Mouse (Mus musculus): ENCODE data around the gene Rab33b.

Rab33b gene

DNA sequence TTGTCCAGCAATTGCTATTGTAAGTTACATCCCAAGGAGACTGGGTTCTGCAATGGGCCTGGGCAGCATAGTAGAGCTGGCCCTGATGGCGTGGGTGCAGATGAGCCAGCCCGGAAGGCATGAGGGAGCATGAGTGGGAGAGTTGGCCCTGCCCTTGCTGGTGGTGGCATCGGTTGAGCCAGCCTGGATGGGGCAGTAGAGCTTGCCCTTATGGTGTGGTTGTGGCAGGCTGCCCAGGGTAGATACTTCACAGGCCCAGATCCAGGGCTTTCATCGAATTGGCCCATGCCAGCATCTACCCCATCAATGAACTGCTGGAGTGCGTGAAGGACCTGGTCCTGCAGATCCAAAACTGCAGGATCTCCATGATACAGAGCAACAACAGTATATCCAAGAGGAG is 28.3 kb downstream of the Rab33b start:
- DNase-seq (ENCODE audit: low read depth, low spot score): no peak

GRCm38 (mm10) chr3:51517467-51517866 is 33.7 kb downstream of the Rab33b start:
- DNase-seq (ENCODE audit: low read depth, low spot score): no peak

DNA sequence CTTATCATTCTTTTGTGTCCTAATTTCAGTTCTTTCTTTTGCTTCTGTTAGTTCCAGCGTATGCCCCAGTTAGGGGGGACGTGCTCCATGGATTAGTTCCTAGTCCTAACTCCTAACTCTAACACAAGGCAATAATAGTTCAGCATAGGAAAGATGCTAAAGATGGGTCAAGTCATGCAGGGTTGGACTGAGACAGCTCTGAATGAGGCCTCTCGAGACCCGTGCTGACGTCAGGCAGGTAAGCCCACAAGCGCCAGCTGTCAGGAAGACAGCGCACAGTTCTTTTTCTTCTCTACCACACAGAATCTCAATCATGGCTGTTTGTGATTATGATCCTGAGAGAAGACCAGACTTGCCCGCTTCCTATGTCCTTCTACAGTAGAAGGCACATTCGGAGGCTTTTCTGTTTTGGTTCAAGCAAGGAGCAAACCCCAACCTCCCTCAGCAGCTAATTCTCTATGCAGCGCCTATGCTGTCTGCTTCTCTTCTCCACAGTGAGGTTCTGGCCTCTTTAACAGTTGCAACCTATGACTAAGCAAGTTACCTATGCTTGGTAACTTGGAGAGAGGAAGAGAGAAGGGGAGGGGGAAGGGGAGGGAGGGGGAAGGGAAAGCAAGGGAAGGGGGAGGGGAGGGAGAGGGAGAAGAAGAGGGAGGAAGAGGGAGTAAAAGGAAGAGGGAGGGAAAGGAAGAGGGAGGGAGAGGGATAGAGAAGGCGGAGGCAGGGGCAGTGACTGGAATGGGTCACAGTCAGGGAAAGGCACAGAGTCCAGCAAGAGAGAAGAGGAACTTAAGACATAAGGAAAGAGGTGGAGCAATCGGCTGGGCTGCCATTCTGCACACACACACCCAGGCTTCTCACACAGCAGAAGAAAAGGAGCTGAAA is 34.4 kb downstream of the Rab33b start:
- no peak for DNase-seq (ENCODE audit: low read depth, low spot score)

- no peak for DNase-seq (ENCODE audit: low read depth, low spot score)
These were observed 35.0 kb downstream of the Rab33b start for GRCm38 (mm10) chr3:51518763-51519121.

DNA sequence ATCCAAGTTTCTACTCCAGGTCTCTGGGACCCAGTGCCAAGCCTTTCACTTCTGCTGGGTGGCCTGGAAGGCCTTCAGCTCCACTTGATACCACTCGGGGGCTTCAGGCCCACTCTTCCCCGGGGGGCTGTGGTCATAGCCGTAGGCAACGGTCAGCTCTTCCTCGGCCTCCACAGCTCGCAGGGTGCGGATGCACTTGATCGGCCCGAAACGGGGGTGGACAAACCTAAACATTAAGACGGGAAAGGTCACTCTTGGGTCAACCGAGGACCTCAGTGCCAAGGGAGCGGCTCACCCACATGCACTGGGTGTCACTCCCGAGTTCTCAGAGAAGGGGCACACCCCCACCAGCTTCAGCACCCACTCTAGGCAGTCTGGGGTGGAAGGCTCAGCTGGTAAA is 37.5 kb downstream of the Rab33b start:
- DNase-seq (ENCODE audit: low read depth, low spot score): no peak

DNA sequence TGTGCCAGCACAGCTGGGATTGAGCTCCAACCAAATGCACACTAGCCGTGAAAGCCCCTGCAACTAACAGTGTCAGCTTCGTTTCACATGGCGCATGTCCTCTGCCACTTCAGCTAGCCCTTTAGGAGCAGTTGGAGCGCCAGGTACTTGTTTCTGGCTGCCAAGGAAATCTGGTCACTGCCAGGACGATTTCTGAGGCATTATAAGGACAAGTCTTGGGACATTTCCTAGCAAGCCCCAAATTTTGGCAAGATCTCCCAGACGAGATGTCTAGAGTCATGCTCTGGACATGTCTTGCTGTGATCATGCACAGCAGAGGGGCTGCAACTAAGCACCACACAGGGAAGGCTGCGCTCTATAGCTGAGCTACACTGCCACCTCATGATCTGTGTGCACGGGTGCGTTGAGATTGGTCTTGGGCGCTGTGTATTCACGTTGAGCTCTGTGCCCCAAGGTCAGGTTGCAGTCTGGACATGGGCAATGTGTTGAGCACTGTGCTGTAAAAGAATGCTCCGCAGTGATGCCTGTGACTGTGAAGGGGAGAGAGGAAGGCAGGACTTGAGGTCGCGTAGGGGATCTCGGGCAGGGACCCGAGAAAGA is 41.6 kb downstream of the Rab33b start:
- no peak for DNase-seq (ENCODE audit: low read depth, low spot score)

DNA sequence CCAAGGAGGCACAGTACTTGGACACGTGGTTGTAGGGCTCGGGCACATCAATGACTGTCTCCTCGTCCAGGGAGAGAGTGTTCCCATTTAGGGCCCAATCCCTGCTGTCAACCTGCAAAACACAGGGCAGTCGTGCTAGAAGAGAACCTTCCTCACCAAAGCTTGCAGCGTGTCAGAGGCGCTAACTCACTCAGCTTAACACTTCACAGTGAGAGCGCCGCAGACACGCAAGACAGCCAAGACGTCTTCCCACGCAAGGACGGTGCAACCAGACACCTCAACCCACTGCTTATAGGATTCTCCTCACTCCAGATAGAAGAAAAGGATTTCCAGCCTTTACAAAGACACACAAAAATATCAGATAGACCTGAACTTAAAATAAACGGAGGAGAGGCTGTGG is 43.2 kb downstream of the Rab33b start:
- DNase-seq (ENCODE audit: low read depth, low spot score): no peak

DNA sequence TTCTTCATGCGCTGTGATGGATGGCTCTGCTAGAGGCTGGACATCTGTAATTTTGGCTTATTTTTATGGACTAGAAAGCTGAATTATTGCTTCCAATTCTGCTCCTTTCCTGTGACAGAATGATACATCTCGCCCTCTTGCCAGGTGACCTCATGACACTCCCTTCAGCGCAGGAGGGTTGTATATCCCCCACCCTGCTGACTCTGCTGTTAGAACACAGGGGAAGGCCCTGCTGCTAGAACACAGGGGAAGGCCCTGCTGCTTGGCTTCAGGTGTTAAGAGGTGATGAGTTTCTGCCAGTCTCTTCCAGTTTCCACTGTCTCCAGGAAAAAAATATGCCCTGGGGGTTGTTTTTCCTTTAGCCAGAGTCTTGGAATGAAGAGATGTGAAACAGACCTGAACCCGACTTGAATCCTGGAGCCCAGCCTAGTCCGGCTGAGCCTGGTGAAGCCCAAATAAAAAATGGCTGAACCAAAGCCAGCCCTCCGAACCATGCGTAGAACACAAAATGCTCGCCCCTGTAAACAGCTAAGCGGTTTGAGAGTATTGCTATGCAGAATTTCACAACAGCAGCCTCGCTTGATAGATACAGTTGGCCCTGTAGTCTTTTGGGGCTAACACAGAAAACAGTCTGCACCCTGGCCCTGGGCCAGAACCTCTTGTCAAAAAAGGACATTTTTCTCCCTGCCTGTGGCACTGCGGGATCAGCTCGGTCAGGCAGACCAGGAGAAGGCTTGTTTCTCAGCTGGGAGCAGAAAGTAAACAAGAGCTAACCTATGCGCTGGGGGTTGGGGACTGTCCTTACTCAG is 48.0 kb downstream of the Rab33b start:
- no peak for DNase-seq (ENCODE audit: low read depth, low spot score)

DNA sequence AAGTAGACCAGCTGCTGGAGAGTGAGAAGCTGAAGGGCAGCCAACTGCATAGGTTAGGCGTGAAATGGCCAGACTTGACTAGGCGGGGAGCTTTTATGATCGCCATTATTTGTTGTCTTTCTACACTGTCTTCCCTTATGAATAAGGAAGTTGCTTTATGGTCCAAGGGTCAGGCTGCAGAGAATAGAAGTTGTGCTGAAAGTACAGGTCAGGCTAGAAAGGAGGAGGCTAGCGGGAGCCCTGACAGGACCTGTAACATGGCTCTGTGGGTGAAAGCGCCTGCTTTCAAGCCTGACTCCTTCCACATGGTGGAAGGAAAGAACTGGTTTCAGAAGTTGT is 48.5 kb downstream of the Rab33b start:
- DNase-seq (ENCODE audit: low read depth, low spot score): no peak

DNA sequence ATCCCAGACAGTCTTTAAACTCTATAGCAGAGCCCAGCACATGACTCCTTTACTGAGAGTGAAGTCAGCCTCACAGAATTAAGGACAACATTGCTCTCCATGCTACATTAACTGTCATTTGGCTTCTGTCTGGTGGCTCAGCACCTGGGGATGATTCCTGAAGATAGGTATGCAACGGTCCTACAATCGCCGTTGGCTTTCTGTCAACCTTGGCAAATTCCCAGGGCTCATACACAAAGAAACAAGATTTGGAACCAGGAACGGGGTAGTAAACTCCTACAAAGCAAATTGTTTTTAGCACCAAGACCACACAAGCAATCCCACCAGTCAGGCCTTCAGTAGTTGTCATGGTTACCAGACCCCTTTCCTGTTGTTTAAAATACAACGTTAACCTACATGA is 49.9 kb downstream of the Rab33b start:
- no peak for DNase-seq (ENCODE audit: low read depth, low spot score)

- DNase-seq (ENCODE audit: low read depth, low spot score): no peak
These were observed 50.3 kb downstream of the Rab33b start for GRCm38 (mm10) chr3:51534013-51534412.

DNA sequence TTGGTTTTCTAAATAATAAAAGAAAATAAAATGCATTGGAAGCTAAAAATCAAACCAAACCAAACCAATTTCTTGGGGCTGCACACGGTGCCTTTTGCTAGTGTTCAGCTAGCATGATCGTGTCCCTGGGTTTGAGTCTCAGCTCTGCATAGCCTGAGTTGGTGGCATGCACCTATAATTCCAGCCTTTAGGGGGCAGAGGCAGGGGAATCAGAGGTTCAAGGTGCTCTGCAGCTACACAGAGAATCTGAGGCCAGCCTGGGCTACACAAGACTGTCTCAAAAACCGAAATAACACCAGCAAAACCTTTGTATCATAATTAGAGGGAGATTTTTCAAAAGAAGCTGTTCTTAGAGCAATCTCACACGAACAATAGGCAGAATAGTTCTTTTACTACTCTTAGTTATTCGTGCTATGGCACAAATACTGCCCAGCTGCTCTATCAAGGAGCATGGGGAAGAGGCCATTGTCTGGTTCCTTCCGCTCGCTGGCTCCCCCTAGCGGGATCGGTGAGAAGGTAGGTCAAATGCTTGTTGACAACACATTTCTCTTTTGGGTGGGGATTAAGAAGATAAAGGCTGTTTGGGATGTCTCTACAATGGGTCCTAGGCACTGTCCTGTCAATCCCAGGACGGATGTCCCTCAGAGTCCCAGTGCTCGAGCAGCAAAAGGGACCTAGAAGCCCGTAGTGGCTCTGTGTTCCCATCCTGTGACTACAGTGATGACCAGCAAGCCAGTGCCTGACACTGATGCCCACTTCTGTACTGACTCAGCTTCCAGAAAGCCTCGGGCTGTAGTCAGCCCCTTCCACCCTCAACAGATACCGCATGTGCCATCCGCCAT is 56.1 kb downstream of the Rab33b start:
- no peak for DNase-seq (ENCODE audit: low read depth, low spot score)

GRCm38 (mm10) chr3:51540659-51541058 is 56.9 kb downstream of the Rab33b start:
- DNase-seq (ENCODE audit: low read depth, low spot score): no peak

DNA sequence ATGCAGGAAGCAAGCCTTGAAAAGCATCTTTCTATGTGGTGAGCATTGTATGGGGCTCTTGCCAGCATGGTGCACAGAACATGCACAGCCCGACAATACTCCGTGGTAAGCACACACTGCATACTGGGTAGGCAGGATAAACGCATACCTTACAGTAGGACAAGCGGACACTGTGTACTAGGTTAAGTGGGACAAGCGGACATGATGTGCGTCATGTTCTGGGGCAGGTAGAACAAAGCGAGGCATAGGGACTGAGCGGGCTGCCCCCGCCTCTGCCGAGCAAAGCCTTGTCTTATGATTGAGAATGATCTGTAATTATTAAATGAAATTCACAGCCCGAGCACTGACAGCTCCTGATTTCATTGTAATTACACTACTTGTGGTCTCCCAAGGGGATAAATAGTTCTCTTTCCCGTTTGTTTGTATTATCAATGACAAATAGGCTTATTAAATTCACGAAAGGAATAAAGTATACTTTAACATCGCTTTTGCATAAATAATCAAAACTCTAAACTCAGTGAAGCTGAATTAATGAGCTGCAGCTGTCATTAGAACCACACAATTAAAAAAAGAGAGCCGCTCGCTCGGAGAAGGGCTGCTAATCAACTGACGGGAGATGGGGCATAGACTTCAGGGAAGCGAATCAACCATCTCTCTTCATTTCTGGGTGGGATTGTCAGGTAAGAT is 60.9 kb downstream of the Rab33b start:
- DNase-seq (ENCODE audit: low read depth, low spot score): no peak
